Mouse (Mus musculus): Measurements from ENCODE around the gene Slc16a13.

- TF ChIP-seq GATA1 (IDR thresholded peaks at IDR 0.05; ENCODE audit: borderline replicate concordance, low read length) (no peak), FLI1 (IDR thresholded peaks at IDR 0.05; ENCODE audit: low read length) (no peak)
These were observed 26.4 kb upstream of the Slc16a13 start for GRCm38 (mm10) chr11:70247136-70247845.

Measured in megakaryocyte, embryonic 14.5 days (primary cell).